Mouse (Mus musculus) erythroblast, adult 5-6 weeks (primary cell): ENCODE results near the gene Fam20b. TPM values are rescaled to one million over a fixed set of nuclear protein-coding genes. Genes with fewer than 3 reads are reported as not detected.
A peak's percentile ranks its signal among the peaks of the same experiment; 100 is the strongest.

Experiments used
- ATAC-seq: replicated peaks from 2 replicates; pipeline ENCODE4 v1.8.0; 2016; ENCODE audit warnings: moderate number of reproducible peaks, mild to moderate bottlenecking, moderate TSS enrichment, inconsistent platforms; ENCODE audit not compliant: poor library complexity, low FRiP score, severe bottlenecking
- total RNA-seq, 2 experiments: library from RNA; stranded (forward) in 1 of 2; stranded (reverse) in 1 of 2; fragments of 150-400 nt in 1 of 2; fragments of 200-764, 138-1000 nt in 1 of 2; gene quantifications; 2 replicates each; pipeline versions ENCODE4 v1.2.3 to v1.2.4; 2015 to 2017; ENCODE audit warnings: low replicate concordance in 2 of 2

Fam20b gene
- total RNA-seq, 2 experiments from 2014 or later, result 10.6 to 19.9 TPM

DNA sequence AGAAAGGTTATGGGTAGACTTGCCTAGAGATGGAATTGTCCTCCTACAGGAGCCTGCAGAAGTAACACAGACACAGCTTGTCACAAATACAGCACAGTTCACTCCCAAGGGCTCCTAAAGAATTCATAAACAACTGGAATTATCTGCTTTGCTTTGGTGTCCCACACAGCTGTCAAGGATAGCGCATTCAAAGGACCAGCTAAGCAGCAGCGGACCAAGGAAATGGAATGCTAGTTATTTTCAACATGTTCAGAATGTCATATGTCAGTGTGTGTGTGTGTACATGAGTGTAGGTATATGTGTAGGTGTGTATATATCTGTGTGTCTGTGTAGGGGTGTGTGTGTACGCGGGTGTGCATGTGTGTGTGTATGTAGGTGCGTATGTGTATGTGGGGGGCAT lies 14.1 kb upstream of the Fam20b start:
- ATAC-seq, result no peak

DNA sequence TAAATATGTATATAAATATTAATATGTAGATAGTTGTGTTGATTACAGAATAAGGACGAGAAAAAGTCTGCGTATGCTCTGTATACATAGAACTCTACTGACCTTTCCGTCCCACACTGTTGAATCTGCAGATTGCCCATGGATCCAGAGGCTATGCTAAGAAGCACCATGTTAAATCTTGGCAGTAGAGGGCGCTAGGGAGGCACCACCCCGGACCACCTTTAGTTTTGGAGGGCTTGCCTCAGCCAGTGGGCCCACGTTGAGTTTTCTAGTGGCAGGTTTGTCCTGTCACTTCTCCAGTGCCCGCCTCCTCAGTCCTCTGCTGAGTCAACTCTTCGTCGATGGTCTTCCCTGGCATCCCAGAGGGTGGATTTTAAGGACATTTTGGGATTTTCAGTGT lies 11.9 kb upstream of the Fam20b start:
- 0 out of 2 replicates have a peak, but pooled peaks have one; percentile 33 for ATAC-seq

GRCm38 (mm10) chr1:156727234-156728108 lies 8.6 kb upstream of the Fam20b start:
- ATAC-seq, result no peak

DNA sequence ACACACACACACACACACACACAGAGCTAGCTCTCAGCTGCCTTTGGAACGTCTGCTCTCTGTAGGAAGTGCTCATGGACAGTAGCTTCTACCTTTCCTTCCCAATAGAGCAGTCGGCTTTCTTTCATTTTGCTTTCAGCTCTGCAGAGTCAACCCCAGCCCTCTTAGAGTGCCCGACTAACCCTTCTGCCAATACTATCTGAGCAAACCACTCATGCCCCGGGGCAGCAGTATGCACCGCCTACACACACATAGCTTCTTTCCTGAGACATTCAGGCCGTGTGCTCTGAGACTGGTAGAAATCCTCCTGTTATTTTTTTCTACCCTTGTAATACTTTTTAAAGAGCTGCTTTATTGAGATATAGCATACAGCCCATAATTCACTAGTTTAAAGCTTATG lies 3.2 kb upstream of the Fam20b start:
- 0 out of 2 replicates have a peak, but pooled peaks have one; percentile 38 for ATAC-seq

DNA sequence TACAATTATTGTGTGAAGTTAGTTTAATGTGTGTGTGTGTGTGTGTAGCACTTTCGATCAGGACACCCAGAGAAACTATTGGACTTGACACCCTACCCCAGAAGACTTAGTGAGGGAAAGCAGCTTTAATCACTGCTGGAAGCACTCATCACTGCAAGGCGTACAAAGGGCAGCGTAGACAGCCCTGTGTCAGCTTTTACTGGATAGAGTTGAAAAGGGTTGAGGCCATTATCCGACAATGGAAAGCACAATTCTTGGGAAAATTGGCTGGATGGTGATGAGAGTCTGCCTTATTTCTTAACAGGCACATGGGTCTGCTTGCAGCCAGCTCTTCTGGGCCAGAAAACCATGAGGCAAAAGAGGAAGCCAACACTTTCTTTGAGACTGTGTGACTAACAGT lies 1.2 kb upstream of the Fam20b start:
- ATAC-seq, result no peak

GRCm38 (mm10) chr1:156718286-156718949 lies 468 bp downstream of the Fam20b start:
- peak; percentile 42 for ATAC-seq

GRCm38 (mm10) chr1:156717751-156718285 lies 1.1 kb downstream of the Fam20b start:
- ATAC-seq, result no peak

- ATAC-seq, result no peak
Measured at GRCm38 (mm10) chr1:156716681-156717080, 2.2 kb downstream of the Fam20b start.

DNA sequence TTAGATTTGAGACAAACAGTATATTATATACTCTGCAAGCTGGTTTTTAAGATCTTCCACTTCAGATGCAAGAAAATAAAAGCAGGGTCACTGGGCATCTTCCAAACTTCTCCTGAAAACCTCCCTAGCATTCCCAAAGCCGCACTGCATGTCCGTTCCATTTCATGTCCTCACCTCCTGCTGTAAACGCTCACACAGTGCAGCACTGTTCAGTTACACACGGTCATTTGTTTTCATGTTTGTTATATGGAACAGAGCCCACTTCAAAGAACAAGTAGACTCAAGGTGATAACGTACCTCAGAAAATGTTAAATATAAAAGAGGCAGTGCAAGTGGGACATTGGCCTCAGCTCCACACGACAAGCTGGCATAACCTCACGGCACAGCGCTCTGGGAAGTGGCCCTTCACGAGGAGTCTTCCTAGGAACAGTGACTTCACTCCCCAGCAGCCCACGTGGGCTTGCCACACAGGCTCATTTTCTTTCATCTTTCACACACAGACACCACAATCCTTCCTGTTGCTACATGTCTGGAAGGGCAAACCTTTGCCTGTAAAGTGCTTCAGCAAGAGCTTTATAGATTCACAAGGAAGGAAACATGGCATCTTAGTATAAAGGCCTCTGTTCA lies 8.3 kb downstream of the Fam20b start:
- no peak for ATAC-seq

DNA sequence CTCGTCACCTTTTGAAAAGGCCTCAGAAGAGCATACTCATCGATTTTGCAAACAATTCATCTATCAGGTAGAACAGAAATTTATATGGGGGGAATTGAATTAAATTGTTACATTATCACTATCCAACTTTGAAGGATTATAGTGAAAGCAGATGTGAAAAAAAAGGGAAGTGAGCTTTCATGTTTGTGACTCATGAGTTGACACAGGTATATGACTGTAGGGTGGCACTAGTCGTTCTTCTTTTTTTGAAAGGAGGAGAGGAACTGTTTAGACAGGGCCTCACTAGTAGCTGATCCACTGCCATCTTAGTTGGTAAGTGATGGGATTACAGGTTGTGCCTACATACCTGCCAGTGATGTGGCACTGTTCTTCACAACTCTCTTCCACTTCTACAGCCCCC lies 10.2 kb downstream of the Fam20b start:
- no peak for ATAC-seq

DNA sequence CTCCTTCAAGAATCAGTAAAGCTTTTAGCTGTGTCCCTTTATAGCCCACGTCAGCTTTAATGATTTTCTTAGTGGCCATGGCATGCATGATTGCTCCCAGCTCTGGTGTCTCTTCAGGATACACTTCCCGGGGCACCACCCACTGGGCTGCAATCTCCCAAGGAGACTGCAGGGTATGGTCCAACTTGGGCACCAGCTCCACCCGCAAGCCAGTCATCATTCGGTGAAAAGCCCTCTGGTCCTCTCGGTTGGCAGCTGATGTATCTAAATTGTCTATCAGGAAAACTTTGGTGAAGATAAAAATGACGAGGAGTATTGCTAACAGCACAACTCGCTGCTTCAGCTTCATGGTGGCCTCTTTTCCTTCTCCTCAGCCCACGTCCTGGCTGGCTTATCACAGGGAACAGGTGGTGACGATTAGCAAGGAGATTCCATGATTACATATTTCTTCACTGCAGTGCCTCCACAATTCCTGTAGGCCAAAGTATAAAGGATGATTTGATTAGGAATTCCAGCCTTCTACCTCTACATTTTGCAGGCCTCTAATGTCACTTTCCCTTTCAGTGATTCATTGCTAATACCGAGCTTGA lies 13.1 kb downstream of the Fam20b start:
- no peak for ATAC-seq

GRCm38 (mm10) chr1:156703444-156703843 lies 15.4 kb downstream of the Fam20b start:
- ATAC-seq, result no peak

- ATAC-seq, result no peak
Measured at GRCm38 (mm10) chr1:156702151-156702550, 16.7 kb downstream of the Fam20b start.

DNA sequence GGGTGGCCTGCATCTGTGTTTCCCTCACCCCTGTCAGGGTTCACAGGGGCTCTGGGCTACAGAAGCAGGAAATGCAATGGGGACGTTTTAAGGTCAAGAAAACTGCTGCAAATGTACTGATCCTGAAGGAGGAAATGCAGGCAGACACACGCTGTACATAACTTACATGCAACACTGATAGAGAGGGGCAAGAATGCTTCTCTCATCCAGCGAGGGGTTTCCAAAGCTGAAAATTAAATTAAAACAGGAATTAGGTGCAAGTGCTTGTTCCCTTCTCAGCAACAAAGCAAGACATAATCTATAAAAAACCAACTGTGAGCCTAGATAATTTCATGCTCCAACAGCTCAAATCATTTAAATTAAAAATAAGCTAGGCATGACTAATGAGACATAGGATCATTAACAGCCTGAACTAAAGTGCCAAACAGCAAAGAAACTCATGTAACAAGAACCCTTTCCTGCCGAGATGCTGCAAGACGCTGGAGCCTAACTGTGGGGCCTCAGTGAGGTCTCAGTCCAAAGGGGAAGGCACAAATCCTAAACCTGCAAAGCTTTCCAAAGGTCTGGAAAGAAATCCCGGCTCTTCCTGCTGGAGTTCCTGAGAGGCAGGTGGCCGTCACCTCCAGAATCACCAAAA lies 32.7 kb downstream of the Fam20b start:
- no peak for ATAC-seq

GRCm38 (mm10) chr1:156679599-156679998 lies 39.3 kb downstream of the Fam20b start:
- no peak for ATAC-seq

GRCm38 (mm10) chr1:156677230-156677629 lies 41.7 kb downstream of the Fam20b start:
- ATAC-seq, result no peak

GRCm38 (mm10) chr1:156676596-156676995 lies 42.3 kb downstream of the Fam20b start:
- no peak for ATAC-seq

DNA sequence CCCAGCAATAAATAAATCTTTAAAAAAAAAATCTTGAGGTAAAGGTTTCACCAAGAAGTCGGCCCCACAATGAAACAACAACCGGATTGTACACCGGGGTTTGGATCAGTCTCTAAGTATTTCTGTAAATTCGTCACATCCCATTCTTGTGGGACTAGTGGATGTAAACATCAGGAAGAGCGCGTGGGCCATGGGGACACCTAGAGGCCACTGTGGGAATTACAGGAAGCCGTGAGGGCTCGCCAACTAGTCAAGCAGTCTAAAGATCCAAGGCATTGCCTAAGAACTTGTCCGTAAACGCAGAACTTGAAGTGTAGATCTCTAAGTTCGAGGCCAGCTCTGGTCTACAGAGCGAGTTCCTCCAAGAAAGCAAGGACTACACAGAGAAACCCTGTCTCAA lies 42.7 kb downstream of the Fam20b start:
- ATAC-seq, result peak; percentile 78

DNA sequence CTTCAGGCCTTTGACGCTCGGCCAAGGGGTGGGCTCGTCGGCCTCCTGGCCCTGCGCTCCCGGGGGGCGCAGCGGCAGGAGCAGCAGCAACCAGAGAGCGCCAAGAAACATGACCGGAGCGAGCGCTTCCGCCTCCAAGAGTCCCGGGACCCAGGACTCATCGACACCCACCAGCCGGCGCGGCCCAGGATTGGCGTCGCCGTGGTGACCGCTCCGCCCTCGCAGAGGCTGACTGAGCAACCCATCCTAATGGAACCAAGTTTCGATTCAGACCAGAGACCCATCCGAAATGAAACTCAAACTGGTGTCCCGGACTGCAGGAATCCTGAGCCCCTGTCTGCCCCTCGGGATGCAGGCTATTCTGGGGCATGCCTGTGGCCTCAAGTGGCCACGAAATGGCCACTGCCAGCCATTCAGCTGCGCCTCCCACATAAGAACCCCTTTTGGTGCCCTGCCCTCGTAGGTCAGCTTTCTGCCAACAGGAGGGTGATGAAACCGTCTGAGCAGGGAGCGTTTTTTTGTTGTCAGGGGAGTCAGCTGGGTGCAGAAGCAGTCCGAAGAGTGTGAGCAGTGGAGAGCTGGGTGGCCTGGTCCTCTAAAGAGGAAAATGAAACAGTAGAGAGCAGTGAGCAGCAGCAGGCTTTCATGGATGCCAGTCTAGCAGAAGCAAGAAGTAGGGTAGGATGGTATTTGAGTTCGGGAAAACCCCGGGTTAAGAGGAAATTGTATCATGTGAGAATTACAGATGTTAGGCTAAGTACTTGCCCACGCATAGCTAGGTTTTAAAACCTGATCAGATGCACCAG lies 44.5 kb downstream of the Fam20b start, which contains the start of gene Tor3a:
Tor3a (minus strand) TSS at position 162 of the 806 bp plus-strand sequence.
- peak; percentile 88 for ATAC-seq
